In genomic region chr11:8629326-8629725, GRCm38 (mm10) we compare ENCODE assay signal across 13 mouse cellular contexts. TPM values are rescaled to one million over a fixed set of nuclear protein-coding genes. Genes with fewer than 3 reads are reported as not detected.
A peak's percentile ranks its signal among the peaks of the same experiment; 100 is the strongest.
DNase-seq lines count a peak whose midpoint lies in the region; ATAC-seq lines count a peak whose summit lies in the region.
"Had no signal": no experiment of that assay in that cellular context is flagged by ENCODE, and none has a peak within 500 bp of the region (broad histone marks: within the 10 kb centered on the region; RNA-seq: fewer than 3 reads in every experiment).

No protein-coding gene starts in this region.

- H3K4me3 ChIP-seq in heart, embryonic 10.5 days: no peak overlapping the region
- no peak overlapping the region for H3K4me3 ChIP-seq in forebrain, embryonic 12.5 days (replicated peaks)
- H3K4me3 ChIP-seq in forebrain, embryonic 10.5 days: no peak overlapping the region

- no peak overlapping the region for H3K9ac ChIP-seq in forebrain, embryonic 12.5 days
- H3K9ac ChIP-seq: hindbrain, embryonic 14.5 days had no signal

- H3K27ac ChIP-seq in heart, embryonic 10.5 days: peak overlapping the region; percentile 67
- no peak overlapping the region for H3K27ac ChIP-seq in forebrain, embryonic 12.5 days
- no peak overlapping the region for H3K27ac ChIP-seq in forebrain, embryonic 10.5 days
- H3K27ac ChIP-seq: hindbrain, embryonic 14.5 days had no signal

- H3K36me3 ChIP-seq in heart, embryonic 10.5 days: no peaks in the 10 kb centered on the region
- H3K36me3 ChIP-seq in forebrain, embryonic 12.5 days (replicated peaks): no peaks in the 10 kb centered on the region
- H3K36me3 ChIP-seq in forebrain, embryonic 10.5 days (replicated peaks): no peaks in the 10 kb centered on the region

- WGBS in heart, embryonic 10.5 days: 79% methylated on average over 5 of the region's 5 CpGs
- 87% methylated on average over 5 of the region's 5 CpGs for WGBS in forebrain, embryonic 12.5 days
- whole genome bisulfite sequencing in forebrain, embryonic 10.5 days: 91% methylated on average over 5 of the region's 5 CpGs

- no peak for DNase-seq in heart, embryonic 10.5 days (ENCODE audit: low spot score)
- DNase-seq in heart, adult 9 months (ENCODE audit: low spot score in 2 of 2): no peak
- DNase-seq in lung, adult 18-20 months: peak; percentile 34 to 58
- DNase-seq in lung, postnatal 25 days (ENCODE audit: low spot score): no peak
- DNase-seq in adrenal gland, postnatal 36 days: peak; percentile 35 to 61
- no peak for DNase-seq in forebrain, embryonic 10.5 days (ENCODE audit: extremely low spot score, low spot score)
- DNase-seq: gastrocnemius, postnatal 14 days; lung, postnatal 10 days; right cerebral cortex, postnatal 4 days had no signal

- peaks cover 33% of the 10 kb centered on the region for H3K4me1 ChIP-seq in heart, embryonic 10.5 days
- peaks cover 12% of the 10 kb centered on the region for H3K4me1 ChIP-seq in forebrain, embryonic 12.5 days
- H3K4me1 ChIP-seq in forebrain, embryonic 10.5 days: peaks cover 31% of the 10 kb centered on the region

- 0 out of 2 replicates have a peak, but pooled peaks cover 4% of the 10 kb centered on the region for H3K27me3 ChIP-seq in heart, embryonic 10.5 days (ENCODE audit: insufficient read depth, poor library complexity, severe bottlenecking)
- H3K27me3 ChIP-seq in forebrain, embryonic 12.5 days: 0 out of 2 replicates have a peak, but pooled peaks cover 5% of the 10 kb centered on the region
- H3K27me3 ChIP-seq in forebrain, embryonic 10.5 days (ENCODE audit: poor library complexity, severe bottlenecking): 0 out of 2 replicates have a peak, but pooled peaks cover 8% of the 10 kb centered on the region

- ATAC-seq in megakaryocyte progenitor cell, adult 5-6 weeks (replicated peaks; ENCODE audit: poor library complexity): peak; percentile 17
- ATAC-seq in forebrain, embryonic 12.5 days (ENCODE audit: low FRiP score): no peak
- ATAC-seq: CD4-positive, CD25-positive, alpha-beta regulatory T cell, adult 4 months had no signal

- H3K4me2 ChIP-seq in forebrain, embryonic 12.5 days: no peak overlapping the region
- H3K4me2 ChIP-seq: hindbrain, embryonic 14.5 days had no signal

- H3K9me3 ChIP-seq in heart, embryonic 10.5 days: no peaks in the 10 kb centered on the region
- no peaks in the 10 kb centered on the region for H3K9me3 ChIP-seq in forebrain, embryonic 12.5 days
- no peaks in the 10 kb centered on the region for H3K9me3 ChIP-seq in forebrain, embryonic 10.5 days

RNA-seq across cellular contexts. Expression of gene Tns3, which starts 35.0 kb away (rescaled TPM):
- 12.7 and 17.0 TPM in 2 replicates for polyA plus RNA-seq in heart, embryonic 10.5 days (2016; fragmentation: Nextera tagmentation; extraction: Ambion mirVana)
- 10 to 100 TPM; 46.9 to 60.6 TPM for total RNA-seq in adrenal gland, postnatal 36 days (2021)
- 20.8 and 27.0 TPM in 2 replicates for total RNA-seq in megakaryocyte progenitor cell, adult 5-6 weeks (2015)
- total RNA-seq in megakaryocyte progenitor cell, adult 5-6 weeks (2017): 11.5 and 11.7 TPM in 2 replicates
- polyA plus RNA-seq in forebrain, embryonic 12.5 days (2016; fragmentation: Nextera tagmentation; extraction: Ambion mirVana): 10.2 and 11.4 TPM in 2 replicates
- polyA plus RNA-seq in forebrain, embryonic 10.5 days (2016; fragmentation: Nextera tagmentation; extraction: Ambion mirVana): 13.3 and 13.8 TPM in 2 replicates

Comparison
In these comparisons a context has a peak if more than half of its experiments do, and no peak if none do; other contexts are left out.
1. DNase-seq: peak in lung, adult 18-20 months (2 of 2) and adrenal gland, postnatal 36 days (2 of 2); none in heart, embryonic 10.5 days (single experiment), heart, adult 9 months (0 of 2), lung, postnatal 25 days (single experiment) and forebrain, embryonic 10.5 days (single experiment).